Mouse (Mus musculus) liver, embryonic 14.5 days (tissue): ENCODE measurements around the gene Psrc1.

Source experiments
- CTCF ChIP-seq: IDR thresholded peaks from 2 replicates; pipeline ENCODE4 v1.5.1; 2016; ENCODE audit warnings: antibody characterized with exemption, low read depth, control low read depth
- EP300 ChIP-seq: IDR thresholded peaks from 2 replicates; pipeline ENCODE4 v1.6.1; 2016; ENCODE audit warnings: antibody characterized with exemption, low read depth

GRCm38 (mm10) chr3:108368721-108369120, 14.9 kb upstream of the Psrc1 start:
- TF ChIP-seq CTCF (no peak), EP300 (no peak)
